Mouse (Mus musculus): ENCODE results near the gene Hist1h4d.

DNA sequence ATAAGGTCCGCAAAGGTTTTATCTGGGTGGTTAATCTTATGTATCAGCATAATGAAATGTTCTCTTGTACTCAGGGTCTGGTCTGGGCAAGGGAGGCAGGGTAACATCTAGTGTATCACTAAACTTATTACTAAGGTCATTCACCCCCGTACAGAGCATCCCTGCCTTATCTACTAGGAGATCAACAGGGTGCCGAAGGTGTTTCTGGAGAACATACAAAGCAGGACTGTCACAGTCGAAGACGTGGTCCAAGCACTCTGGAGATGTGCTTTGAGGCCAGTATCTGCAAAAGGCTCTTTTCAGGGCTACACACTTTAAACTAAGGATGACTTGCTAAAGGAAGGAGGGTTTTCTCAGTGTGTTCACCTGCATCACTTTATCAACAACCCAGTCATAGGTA lies 34.7 kb upstream of the Hist1h4d start:
- TF ChIP-seq CTCF (IDR thresholded peaks at IDR 0.05; ENCODE audit: borderline replicate concordance, insufficient read depth, low read depth, low read length) (no peak), POLR2A (IDR thresholded peaks at IDR 0.05; ENCODE audit: borderline replicate concordance, insufficient read depth, low read length) (no peak)

Measured in cerebellum, adult 2 months (tissue).